Mouse (Mus musculus) skeletal muscle tissue, adult 2 months (tissue): Measurements from ENCODE around the gene Gal3st2c.
"Not testable (repeated sequence)": the region's sequence is repeated elsewhere in the genome, so short reads cannot be mapped to it uniquely, and the experiment has no call there.

Source experiments
- DNase-seq: peaks from one replicate; pipeline ENCODE4 v3.0.0-alpha.2; 2012; ENCODE audit warnings: low read depth, low spot score

Gal3st2c gene

DNA sequence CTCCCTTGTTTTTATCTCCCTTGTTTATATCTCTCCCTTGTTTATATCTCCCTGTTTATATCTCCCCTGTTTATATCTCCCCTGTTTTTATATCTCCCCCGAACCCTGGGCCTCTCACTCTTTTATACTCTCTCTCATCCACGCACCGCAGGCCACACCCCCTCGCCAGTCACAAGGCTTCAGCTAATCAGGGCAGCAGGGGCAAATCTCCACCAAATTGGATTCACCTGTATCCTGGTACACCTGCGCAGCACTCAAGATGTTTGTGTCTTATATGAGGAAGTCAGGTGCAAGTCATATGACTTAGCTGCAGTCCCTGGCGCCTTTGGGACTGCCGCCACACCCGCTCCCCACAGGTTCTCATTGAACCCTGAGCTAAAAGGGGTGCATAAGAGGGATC lies at the start of gene Gal3st2c:
Gene Gal3st2c, plus strand, starts transcription at position 301 of the 400 bp plus-strand sequence.
- not testable (repeated sequence) for DNase-seq

DNA sequence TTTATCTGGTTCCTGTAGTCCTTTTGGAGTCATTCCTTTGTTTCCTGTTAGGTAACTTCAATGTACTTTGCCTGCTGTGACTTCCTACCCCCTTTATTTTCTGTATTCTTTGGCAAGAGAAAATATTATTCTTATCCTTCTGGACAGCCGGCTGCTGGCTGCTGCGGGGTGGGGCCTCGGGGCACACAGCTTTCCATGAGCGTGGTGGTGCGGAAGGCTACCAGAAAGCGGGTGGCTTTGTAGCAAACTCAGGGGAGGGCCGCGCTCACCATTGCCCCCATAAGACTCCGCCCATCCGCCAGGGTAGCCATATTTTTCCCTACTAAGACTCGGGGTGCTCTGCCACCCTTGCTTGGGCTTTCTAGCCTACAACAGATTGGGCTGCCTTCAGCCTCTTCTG lies 41.2 kb upstream of the Gal3st2c start:
- not testable (repeated sequence) for DNase-seq

DNA sequence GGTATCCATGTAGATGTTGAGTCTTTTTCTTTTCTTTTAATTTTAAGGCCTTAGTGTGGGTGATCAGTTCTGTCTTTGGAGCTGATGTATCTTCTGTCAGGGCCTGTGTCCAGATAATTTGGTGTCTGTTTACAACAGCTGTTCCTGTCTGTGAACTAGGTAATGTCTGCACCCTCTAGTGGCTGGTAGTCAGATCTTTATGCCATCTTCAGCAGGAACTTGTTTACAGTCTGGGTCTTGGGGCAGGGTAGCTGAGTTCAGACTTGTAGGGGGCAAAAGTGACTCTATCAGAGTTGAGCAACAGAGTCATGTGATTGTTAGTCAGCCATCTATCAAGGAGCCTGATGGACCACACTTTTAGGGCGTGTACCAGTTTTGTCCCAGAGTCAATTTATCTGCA lies 23.8 kb upstream of the Gal3st2c start:
- not testable (repeated sequence) for DNase-seq

DNA sequence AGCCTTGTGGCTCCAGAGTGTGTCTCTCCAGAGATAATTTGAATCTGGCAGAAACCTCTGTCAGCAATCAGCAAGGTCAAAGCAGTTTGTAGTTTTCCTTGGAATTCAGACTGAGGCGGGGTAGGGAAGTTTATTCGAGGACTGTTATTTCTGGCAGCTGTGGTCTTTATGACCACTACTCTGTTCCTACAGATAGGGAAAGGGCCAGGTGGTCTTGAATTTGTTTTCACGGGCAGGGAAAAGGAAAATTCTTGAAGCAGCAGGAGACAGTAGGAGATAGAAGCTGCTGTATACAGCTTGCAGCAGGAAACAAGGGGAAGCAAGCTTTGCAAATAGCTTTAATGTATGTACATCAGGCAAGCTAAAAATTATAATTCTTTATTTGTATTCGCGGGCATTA lies 19.9 kb upstream of the Gal3st2c start:
- DNase-seq: not testable (repeated sequence)

DNA sequence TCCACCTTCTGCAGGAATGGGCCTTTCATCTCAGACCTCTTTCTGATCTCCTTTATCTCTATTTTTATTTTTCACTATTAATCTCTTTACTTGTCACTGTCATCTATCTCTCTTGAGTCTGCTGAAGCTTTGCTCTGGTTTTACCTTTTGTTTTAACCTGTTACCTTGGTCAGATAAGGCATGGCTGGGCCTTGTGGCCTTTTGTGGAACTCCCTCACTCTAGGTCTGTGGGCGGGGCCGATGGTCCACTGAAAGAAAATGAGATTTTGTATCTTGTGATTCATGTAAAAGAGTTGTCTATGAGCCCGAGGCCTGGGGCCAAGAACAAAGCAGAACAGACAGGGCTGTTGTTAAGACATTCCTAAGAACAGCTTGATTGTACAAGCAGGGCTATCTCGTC lies 19.5 kb upstream of the Gal3st2c start:
- not testable (repeated sequence) for DNase-seq

DNA sequence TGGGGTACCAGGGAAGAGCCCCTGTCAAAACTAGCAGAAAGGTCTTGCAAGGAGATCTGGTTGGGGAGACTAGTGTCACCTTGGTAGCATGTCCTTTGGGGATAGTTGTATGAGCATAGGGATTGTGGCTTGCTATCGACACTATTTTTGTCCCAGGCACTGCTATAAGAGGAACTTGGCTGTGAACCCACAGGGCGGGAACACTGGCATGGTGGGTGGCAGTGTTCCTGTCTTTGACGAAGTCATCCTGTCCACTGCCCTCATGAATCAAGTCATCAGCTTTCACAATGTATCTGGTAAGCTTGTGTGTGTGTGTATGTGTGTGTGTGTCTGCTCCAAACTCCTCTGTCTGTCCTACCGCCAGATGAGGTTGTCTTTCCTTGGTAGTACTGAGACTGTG lies 14.5 kb upstream of the Gal3st2c start:
- DNase-seq: not testable (repeated sequence)

DNA sequence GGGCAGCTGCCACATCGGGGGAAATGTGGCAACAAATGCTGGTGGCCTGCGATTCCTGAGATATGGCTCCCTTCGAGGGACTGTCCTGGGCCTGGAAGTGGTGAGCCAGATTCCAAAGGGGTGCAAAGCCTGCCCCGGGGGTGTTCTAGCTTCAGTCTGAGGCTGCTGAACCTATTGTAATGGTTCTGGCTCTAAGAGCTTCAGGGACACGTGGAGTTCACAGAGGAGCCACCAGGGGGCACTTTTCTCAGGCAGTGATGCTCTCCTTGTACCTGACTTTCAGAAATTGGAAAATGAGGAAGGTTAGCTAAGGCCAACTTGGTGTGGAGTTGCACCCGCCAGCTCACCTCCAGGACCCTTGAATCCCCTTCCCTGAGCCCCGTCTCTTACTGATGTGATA lies 12.0 kb upstream of the Gal3st2c start:
- not testable (repeated sequence) for DNase-seq

DNA sequence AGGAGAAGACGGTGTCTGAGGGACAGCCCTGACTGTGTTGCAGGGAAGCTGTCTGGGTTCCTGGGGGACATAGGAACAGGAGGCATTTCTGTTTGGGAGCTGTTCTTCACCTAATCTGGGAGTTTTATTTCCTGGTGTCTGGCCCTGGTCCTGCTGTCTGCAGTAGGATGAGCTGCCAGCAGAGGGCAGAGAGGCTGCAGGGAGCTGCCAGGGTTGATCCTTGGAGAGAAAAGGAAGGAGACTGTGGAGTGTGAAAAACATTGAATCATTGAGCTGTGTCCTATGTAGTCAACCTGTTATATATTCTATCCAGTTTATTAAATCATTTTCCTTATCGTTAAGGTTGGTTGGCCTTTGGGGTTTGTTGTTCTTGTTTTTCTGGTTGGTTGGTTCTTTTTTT lies 9.4 kb upstream of the Gal3st2c start:
- DNase-seq: not testable (repeated sequence)

DNA sequence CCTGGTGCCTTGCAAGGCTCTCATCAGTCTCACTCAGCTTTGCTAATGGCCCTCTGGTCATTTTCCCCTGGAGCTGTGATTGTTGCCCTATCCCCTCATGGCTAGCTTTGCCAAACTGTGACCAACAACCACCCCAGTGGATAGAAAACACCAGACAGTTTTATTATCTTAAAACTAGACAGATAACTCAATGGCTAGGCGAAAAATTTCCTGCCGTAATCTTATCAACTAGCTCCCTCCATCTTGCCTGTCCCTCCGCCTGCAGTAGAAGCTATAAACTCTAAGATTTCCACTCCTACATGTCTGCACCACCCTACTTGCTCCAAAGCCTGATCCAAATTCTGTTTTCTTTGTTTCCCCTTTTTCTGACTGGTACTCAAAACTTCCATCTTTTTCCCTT lies 4.1 kb upstream of the Gal3st2c start:
- DNase-seq: no peak

DNA sequence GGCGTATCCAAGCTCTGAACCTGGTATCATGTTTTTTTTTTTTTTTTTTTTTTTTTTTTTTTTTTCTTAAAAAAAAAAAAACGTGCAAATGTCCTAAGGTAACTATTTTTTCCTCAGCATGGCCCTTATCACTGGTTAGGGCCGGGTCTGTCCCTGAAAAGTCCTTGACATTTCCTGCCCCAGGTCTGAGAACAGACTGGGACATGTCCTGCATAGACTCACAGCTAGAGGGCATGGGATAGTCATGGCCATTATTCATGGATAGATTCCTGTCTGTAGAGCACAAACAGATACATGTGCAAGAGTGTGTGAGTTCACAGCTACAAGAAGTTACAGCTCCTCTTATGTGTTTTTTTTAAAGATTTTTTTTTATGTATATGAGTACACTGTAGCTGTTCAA lies 1.5 kb upstream of the Gal3st2c start:
- no peak for DNase-seq

DNA sequence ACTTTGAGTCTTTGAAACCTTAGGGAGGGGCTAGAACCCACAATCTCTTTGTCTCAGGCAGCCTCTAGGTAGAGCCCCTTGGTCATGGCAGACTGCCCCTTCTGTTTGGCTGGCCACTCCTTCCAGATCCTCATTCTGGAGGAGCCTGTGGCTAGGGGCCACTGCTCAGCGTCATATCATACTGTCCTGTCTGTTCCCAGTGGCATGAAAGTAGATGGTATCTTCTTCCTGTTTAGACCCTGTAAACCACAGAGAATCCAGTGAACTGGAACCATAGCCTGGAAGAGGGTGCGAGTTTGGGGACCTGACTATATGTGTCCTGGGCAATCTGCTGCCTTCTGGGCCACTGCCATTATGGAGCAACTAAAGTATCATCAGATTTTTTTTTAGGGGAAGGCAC lies 759 bp downstream of the Gal3st2c start:
- not testable (repeated sequence) for DNase-seq

DNA sequence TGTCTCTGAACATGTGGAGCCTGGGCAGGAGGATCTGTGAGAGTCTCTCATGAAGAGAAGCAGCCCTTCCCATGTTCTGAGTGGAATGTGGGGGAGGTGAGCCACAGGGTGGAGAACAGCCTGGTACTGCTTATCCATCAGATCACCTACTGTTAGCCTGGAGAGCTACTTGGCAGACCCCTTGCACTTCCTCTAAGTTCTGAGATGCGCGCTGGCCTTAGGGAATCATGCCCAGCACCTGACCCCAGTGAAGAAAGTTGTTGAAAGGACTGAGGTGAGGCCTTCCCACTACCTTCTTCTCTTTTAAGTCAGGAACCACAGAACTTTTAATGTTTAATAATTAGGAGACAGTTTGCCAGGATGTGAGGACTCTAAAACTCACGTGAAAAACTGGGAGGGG lies 1.2 kb downstream of the Gal3st2c start:
- not testable (repeated sequence) for DNase-seq

DNA sequence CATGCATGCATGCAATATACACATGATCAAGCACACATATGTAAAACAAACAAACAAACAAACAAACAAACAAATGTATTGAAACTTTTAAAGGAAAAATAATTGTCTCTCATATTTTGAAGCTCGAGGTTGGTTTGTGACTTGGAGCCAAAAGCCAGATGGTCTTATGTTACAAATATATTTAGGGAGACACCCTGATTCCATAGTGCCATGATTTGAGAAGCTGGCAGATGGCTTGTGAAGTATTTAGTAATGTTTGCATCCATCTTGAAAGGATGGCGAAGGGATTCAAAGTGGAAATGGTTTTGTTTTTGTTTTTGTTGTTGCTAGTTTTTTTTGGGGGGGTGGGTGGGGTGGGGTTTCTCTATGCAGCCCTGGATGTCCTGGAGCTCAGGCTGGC lies 10.7 kb downstream of the Gal3st2c start:
- no peak for DNase-seq

DNA sequence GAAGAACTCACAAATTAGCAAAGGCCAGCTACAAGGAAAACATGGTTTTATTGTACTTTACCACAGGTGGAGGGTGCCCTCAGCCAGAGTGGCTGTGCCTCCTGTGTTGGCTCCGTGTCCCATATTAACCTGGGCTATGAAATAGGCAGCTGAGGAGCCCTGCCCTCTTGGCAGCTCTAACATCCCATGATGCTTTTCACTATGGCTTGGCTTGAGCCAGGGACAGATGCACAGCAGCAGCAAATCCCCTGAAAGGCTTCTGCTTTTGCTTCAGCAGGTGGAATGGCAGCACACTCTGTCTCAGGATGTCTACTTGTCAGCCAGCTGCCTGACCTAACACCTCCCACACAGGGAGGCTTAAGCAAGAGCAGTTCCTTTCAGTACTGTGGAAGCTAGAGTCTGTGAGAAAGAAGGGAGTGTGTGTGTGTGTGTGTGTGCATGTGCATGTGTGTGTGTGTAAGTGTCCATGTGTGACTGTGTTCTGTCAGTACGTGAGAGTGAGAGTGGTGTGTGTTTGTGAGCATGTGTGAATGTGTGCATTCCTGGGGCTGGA lies 15.7 kb downstream of the Gal3st2c start:
- DNase-seq: not testable (repeated sequence)

DNA sequence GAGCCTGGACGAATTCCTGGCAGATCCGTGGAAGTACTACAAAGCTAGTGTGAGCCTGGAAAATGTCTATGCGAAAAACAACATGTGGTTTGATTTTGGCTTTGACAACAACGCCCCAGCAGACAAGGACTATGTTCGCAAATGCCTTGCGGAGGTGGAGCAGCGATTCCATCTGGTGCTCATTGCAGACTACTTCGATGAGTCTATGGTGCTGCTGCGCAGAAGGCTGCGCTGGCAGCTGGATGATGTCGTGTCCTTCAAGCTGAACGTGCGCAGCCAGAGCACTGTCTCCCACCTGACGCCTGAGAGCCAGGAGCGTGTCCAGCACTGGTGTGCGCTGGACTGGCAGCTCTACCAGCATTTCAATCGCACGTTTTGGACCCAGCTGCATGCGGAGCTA lies 18.5 kb downstream of the Gal3st2c start:
- DNase-seq: not testable (repeated sequence)

DNA sequence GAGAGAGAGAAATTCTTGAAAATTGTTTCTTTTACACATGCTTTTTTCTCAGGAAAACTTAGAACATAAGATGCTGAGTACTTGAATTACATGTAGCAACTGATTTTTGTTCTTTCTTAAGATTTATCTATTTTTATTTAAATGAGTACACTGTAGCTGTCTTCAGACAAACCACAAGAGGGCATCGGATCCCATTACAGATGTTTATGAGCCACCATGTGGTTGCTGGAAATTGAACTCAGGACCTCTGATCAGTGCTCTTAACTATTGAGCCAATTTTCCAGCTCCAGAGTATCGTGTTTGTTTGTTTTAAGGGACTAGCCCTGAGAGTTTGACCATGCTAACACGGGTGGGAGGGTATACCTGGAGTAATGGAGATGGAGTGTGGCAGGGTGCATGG lies 21.3 kb downstream of the Gal3st2c start:
- DNase-seq: no peak

DNA sequence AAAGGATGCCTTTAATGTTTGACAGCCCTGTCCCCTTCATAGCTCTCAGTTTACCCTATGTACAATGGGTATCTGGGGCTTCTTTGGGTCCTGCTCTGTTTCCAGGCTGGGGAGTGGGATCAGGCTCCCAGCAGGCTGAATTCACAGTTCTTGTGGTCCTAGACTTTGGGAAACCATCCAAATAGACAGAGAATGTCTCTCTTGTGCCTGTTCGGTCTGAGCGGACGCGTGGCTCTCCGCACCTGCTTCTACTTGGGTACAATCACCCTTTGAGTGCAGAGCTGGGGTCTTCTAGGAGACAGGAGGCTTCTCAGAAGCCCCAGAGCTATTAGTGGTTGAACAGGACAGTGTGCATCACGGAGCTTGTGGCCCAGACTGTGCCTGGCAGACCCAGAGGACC lies 29.8 kb downstream of the Gal3st2c start, which contains the start of gene Neu4:
Gene Neu4, plus strand, starts transcription at position 301 of the 400 bp plus-strand sequence.
- DNase-seq: no peak

DNA sequence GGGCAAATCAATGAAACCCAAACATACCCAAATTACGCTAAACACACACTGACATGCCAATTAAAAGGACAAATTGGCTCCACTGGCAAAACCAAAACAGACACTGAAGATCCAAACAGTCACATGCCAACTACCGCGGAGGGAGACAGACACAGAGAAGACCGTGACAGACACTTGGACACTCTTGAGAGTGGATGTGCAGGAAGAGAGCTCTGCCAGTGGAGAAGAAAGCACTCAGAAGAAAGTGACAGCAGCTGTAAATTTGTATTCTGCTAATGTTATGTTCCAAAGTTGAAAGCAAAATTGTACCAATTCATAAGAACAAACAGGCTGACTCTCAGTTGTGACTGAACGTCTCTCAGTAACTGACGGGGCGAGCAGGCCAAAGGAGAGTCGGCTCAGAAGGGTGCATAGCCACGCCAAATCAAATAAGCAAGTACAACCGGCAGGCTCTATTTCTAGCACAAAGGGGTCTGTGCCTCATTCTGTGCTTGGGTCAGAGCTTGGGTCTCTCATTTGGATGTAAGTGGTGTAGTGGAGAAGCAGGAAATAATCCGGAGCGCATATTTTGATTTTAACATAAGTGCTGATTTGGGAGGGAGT lies 37.3 kb downstream of the Gal3st2c start:
- DNase-seq: no peak

DNA sequence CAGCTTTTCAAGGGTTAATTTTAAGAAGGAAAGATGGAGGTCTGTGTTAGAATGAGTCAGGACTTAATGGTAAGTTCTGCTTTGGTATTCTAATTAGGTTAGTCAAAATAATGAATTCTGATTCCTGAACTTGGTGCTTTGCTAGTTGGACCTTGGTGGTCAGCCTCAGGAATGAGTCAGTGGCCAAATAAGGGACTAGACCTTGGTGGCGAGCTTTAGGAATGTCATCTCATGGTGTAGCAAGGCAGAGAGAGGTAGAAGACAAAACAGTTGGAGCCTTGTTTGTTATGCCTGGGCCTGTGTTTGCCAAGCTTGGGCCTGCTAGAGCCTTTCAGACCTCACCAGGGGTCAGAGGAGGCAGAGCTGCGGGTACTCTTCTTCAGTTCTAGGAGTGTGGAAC lies 38.4 kb downstream of the Gal3st2c start:
- no peak for DNase-seq

DNA sequence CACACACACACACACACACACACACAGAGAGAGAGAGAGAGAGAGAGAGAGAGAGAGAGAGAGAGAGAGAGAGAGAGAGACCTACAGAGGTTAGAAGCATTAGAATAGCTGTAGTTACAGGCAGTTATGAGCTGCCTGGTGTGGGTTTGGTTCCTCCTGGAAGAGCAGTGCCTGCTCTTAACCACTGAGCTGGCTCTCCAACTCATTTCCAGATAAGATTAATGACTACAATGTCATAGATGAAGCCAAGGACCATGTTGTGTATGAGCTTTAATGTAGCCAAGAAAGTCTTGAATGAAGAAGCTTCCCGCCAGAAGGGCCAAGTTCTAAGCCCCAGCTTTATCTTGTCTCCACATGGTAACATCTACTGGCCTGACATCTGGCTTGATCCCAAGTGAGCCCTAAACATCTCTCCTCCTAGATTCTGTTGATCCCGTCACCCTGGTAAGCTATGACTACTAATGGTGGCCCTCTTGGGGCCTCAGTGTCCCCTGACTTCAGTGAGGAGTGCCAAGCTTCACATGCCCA lies 42.8 kb downstream of the Gal3st2c start:
- DNase-seq: no peak

DNA sequence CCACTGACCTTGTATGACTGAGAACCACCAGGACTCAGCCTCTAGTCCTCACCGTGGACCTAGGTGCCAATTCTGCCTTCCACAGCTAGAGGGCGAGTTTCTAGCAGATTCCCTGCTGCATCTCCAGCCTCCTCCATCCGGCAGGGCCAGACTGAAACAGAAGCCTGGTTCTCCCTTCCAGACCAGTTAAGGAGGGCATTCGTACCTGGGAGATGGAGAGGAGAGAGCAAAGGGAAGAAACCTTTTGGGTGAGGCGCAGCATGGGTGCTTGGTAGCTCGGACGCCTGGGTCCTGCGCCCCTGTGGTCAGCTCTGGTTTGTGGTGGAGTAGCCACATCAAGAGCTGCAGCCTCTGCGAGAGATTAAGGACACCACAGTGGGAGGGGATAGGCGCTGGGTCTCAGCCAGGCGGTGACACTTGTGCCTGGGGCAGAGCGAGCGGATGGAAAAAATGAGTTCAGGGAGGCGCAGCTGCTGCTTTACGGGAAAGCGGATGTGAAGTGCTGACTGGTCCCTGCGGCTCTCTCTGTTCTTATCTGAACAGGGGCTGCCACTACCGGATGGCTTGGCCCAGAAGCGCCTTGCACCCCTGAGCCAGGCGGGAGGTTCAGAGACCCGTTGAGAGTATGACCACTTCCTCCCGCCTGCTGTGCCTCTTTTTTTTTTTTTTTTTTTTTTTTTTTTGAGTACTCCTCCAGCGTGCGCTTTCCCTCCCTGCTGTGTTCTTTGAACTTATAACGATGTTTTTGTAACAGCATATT lies 44.9 kb downstream of the Gal3st2c start:
- peak; percentile 73 for DNase-seq

DNA sequence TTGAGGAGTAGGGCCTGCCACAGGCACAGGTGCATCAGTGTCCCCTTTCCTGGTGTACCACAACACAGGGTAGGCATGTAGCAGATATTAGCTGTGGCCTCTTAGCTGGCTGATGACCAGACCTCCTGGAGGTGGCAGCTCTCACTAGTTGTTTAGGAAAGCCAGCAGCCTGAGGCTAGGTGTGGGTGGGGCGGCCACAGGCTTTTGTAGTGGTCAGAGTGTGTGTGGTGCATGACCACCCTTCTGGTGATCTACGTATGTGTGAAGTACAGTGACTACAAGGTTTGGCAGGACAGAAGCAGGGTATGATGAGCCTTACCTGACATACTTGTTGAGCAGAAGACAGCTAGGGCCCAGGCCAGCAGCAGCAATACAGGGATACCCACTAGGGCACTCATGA lies 50.1 kb downstream of the Gal3st2c start:
- DNase-seq: no peak

DNA sequence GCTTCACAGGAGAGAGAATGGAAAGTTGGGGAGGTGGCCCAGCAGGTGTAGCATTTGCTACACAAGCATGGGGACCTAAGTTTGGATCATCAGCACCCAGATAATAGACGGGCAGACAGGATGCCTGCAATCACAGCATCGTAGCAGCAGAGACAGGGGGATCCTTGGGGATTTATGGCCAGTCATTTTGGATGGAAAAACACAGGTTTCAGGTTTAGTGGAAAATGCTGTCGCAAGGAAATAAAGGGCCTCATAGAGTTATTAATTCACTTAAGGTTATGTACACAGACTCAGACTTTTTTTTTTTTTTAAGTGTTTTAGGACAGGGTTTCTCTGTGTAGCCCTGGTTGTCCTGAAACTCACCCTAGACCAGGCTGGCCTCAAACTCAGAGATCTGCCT lies 55.2 kb downstream of the Gal3st2c start:
- no peak for DNase-seq
